Mouse (Mus musculus) erythroblast, embryonic 14.5 days (primary cell): ENCODE measurements at regions not wholly inside any gene's neighbourhood (a gene's known extent, or its start where the extent isn't known, plus 50 kb on each side); places are given as distances from the start of the nearest gene placed in this dataset.

Source experiments
- GATA1 ChIP-seq: IDR thresholded peaks from 2 replicates; pipeline ENCODE4 v1.6.1; 2012; ENCODE audit warnings: low read length, inconsistent platforms, mixed read lengths
- TAL1 ChIP-seq: IDR thresholded peaks from 3 replicates; pipeline ENCODE4 v1.6.1; 2012; ENCODE audit warnings: low read length, inconsistent platforms, mixed read lengths

- no peak for TF ChIP-seq GATA1
- TF ChIP-seq TAL1 = no peak
Measured at GRCm38 (mm10) chr7:37230641-37231347, 532.9 kb downstream of the Tshz3 start.
